Mouse (Mus musculus): Measurements from ENCODE around the gene Cela2a. TPM values are rescaled to one million over a fixed set of nuclear protein-coding genes. Genes with fewer than 3 reads are reported as not detected.
"Not testable (repeated sequence)": the region's sequence is repeated elsewhere in the genome, so short reads cannot be mapped to it uniquely, and the experiment has no call there.

Gene Cela2a
- polyA plus RNA-seq, 1 experiment from 2014 or later: not detected

DNA sequence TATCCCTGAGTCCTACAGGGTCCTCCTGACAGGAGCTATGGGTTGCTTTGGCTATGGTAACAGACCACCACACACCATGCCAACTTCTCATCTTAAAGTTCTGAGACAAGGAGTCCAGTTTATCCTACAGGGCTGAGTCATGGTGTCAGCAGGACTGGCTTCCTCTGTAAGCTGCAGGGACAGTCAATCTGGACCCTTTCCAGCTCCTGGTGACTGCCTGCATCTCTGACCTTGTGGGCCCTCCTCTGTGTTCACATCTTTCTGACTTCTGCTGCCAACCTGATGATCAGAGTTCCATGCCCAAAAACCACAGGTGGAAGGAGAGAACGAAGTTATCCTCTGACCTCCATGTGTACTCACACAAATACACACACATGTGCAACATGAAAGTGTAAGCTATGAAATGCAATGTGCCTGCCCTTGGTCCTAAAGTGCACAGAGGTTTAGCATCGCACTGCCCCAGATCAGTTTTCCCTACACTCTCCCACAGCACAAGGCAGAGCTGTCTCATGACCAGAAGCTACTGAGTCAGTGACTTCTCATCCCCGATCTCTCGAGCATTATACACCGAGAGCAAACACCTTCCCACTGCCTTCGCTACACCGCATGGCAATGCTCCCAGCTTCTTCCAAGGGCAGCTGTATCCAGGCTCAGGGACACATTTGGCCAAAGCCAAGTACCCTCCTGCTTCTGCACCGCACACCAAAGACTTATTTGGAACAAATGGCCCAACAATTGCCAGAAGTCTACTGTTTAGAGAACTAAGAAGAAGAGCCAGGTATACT, 44.6 kb downstream of the Cela2a start:
- peaks cover 23% of the 10 kb centered on the region for H3K36me3 ChIP-seq (ENCODE audit: control insufficient read depth, insufficient read depth, low read length)

GRCm38 (mm10) chr4:141779828-141780227, 46.1 kb downstream of the Cela2a start:
- no peak for ATAC-seq (replicated peaks; ENCODE audit: insufficient number of reproducible peaks, low FRiP score, low TSS enrichment)
- WGBS (ENCODE audit: insufficient replicate concordance): 76% methylated on average over 8 of the region's 8 CpGs
- Histone ChIP-seq H3K9ac (ENCODE audit: low read depth, low read length) (no peak overlapping the region), H3K4me3 (ENCODE audit: low read depth, low read length) (no peak overlapping the region), H3K27ac (ENCODE audit: low read depth, low read length) (no peak overlapping the region), H3K36me3 (ENCODE audit: control insufficient read depth, insufficient read depth, low read length) (peaks cover 26% of the 10 kb centered on the region), H3K4me1 (ENCODE audit: control insufficient read depth, insufficient read depth, low read length) (no peaks in the 10 kb centered on the region), H3K4me2 (no peak overlapping the region), H3K9me3 (replicated peaks; ENCODE audit: control insufficient read depth, low read length) (no peaks in the 10 kb centered on the region), H3K27me3 (ENCODE audit: control insufficient read depth, insufficient read depth, low read length) (no peaks in the 10 kb centered on the region)

More for the DNA sequence above, 44.6 kb downstream of the Cela2a start:
- H3K27ac ChIP-seq (ENCODE audit: low read depth, low read length): no peak overlapping the region
- WGBS (ENCODE audit: insufficient replicate concordance): 95% methylated on average over 8 of the region's 8 CpGs
- no peak overlapping the region for H3K9ac ChIP-seq (ENCODE audit: low read depth, low read length)
- H3K9me3 ChIP-seq (replicated peaks; ENCODE audit: control insufficient read depth, low read length): no peaks in the 10 kb centered on the region
- H3K4me3 ChIP-seq (ENCODE audit: low read depth, low read length): no peak overlapping the region
- no peak for ATAC-seq (replicated peaks; ENCODE audit: insufficient number of reproducible peaks, low FRiP score, low TSS enrichment)
- H3K4me2 ChIP-seq: no peak overlapping the region
- H3K4me1 ChIP-seq (ENCODE audit: control insufficient read depth, insufficient read depth, low read length): no peaks in the 10 kb centered on the region
- H3K27me3 ChIP-seq (ENCODE audit: control insufficient read depth, insufficient read depth, low read length): no peaks in the 10 kb centered on the region

DNA sequence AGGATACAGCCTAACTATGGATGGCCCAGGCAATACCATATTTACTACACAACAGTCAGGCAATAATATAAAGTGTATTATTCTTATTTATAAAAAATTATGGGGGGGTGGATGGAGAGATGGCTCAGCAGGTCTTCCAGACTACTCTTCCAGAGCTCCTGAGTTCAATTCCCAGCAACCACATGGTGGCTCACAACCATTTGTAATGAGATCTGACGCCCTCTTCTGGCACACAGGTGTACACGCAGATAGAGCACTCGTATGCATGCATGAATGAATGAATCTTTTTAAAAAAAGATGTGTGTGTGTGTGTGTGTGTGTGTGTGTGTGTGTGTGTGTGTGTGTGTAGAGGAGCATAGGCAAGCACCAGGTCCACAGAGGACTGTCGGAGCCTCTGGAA, 52.9 kb downstream of the Cela2a start:
- H3K4me2 ChIP-seq; H3K4me3 ChIP-seq (ENCODE audit: low read depth, low read length); H3K9ac ChIP-seq (ENCODE audit: low read depth, low read length); H3K27me3 ChIP-seq (ENCODE audit: control insufficient read depth, insufficient read depth, low read length); H3K27ac ChIP-seq (ENCODE audit: low read depth, low read length); ATAC-seq (replicated peaks; ENCODE audit: insufficient number of reproducible peaks, low FRiP score, low TSS enrichment); H3K4me1 ChIP-seq (ENCODE audit: control insufficient read depth, insufficient read depth, low read length); H3K9me3 ChIP-seq (replicated peaks; ENCODE audit: control insufficient read depth, low read length): not testable (repeated sequence)
- 82% methylated on average over 4 of the region's 4 CpGs for WGBS (ENCODE audit: insufficient replicate concordance)
- peaks cover 37% of the 10 kb centered on the region for H3K36me3 ChIP-seq (ENCODE audit: control insufficient read depth, insufficient read depth, low read length)

DNA sequence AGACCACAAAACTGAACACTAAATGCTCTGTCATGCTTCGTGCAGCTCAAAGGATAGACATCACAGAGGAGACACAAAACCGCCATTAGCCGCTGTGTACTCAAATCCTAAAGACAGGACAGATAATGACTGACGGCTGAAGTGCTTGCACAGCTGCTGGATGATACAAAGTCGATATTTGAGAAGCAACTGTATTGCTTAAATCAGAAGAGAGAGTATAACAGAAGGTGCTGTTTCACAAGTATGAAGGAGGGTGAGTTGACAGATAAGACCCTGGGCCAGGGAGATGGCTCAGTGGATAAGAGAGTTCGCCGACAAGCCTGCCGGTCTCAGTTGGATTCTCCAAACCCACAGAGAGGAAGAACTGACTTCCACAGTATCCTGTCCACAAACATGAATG, 54.1 kb downstream of the Cela2a start:
- peaks cover 36% of the 10 kb centered on the region for H3K36me3 ChIP-seq (ENCODE audit: control insufficient read depth, insufficient read depth, low read length)
- H3K4me2 ChIP-seq: no peak overlapping the region
- peaks cover 11% of the 10 kb centered on the region for H3K4me1 ChIP-seq (ENCODE audit: control insufficient read depth, insufficient read depth, low read length)
- no peak overlapping the region for H3K9ac ChIP-seq (ENCODE audit: low read depth, low read length)
- H3K4me3 ChIP-seq (ENCODE audit: low read depth, low read length): no peak overlapping the region
- H3K9me3 ChIP-seq (replicated peaks; ENCODE audit: control insufficient read depth, low read length): no peaks in the 10 kb centered on the region
- ATAC-seq (replicated peaks; ENCODE audit: insufficient number of reproducible peaks, low FRiP score, low TSS enrichment): no peak
- H3K27ac ChIP-seq (ENCODE audit: low read depth, low read length): no peak overlapping the region
- WGBS (ENCODE audit: insufficient replicate concordance): 84% methylated on average over 8 of the region's 8 CpGs
- no peaks in the 10 kb centered on the region for H3K27me3 ChIP-seq (ENCODE audit: control insufficient read depth, insufficient read depth, low read length)

DNA sequence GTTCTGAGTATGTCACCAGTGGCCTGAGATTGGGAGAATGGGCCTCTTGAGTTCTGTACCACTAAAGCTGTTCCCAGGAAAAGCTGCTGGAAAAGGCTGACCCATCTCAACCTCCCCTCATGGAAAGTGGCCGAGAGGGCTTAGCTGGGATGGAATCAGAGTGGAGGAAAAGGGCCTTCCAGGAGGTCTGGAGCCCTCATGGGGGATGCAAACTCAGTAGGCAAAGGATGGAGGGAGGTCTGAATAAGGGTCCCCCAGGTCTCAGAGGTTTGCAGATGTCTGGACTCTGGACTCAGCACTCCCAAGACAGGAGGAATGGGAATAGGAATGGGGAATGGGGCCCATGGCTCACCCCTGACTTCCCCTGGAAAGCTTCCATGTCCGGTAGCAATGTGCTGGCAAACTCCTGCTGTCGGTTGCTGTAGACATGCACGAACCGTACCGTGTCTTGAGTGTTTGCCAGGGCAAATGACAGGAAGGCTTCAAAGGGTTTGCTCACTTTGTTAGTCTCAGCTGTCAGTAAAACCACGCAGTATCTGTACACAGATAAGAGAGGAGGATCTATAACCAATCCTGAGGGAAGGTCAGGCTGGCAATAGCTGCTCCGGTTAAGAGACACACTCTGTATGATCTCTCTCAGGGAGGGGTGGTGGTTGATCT, 56.3 kb downstream of the Cela2a start:
- H3K9me3 ChIP-seq (replicated peaks; ENCODE audit: control insufficient read depth, low read length): no peaks in the 10 kb centered on the region
- H3K9ac ChIP-seq (ENCODE audit: low read depth, low read length): no peak overlapping the region
- no peak overlapping the region; the same call in 1 of the 2 replicates for H3K27ac ChIP-seq (ENCODE audit: low read depth, low read length)
- H3K36me3 ChIP-seq (ENCODE audit: control insufficient read depth, insufficient read depth, low read length): peaks cover 28% of the 10 kb centered on the region
- no peak overlapping the region for H3K4me3 ChIP-seq (ENCODE audit: low read depth, low read length)
- no peaks in the 10 kb centered on the region for H3K27me3 ChIP-seq (ENCODE audit: control insufficient read depth, insufficient read depth, low read length)
- WGBS (ENCODE audit: insufficient replicate concordance): 66% methylated on average over 8 of the region's 8 CpGs
- peaks cover 19% of the 10 kb centered on the region for H3K4me1 ChIP-seq (ENCODE audit: control insufficient read depth, insufficient read depth, low read length)
- no peak for ATAC-seq (replicated peaks; ENCODE audit: insufficient number of reproducible peaks, low FRiP score, low TSS enrichment)
- H3K4me2 ChIP-seq: no peak overlapping the region

GRCm38 (mm10) chr4:141767353-141768036, 58.5 kb downstream of the Cela2a start:
- Histone ChIP-seq H3K27me3 (ENCODE audit: control insufficient read depth, insufficient read depth, low read length) (no peaks in the 10 kb centered on the region), H3K4me1 (ENCODE audit: control insufficient read depth, insufficient read depth, low read length) (peaks cover 19% of the 10 kb centered on the region), H3K36me3 (ENCODE audit: control insufficient read depth, insufficient read depth, low read length) (peaks cover 25% of the 10 kb centered on the region), H3K27ac (ENCODE audit: low read depth, low read length) (peak overlapping the region; percentile 92), H3K4me3 (ENCODE audit: low read depth, low read length) (no peak overlapping the region), H3K4me2 (peak overlapping the region; percentile 40), H3K9me3 (replicated peaks; ENCODE audit: control insufficient read depth, low read length) (no peaks in the 10 kb centered on the region), H3K9ac (ENCODE audit: low read depth, low read length) (peak overlapping the region; percentile 43; the same call in 1 of the 2 replicates)
- 43% methylated on average over 18 of the region's 19 CpGs for WGBS (ENCODE audit: insufficient replicate concordance)
- peak; percentile 84 for ATAC-seq (replicated peaks; ENCODE audit: insufficient number of reproducible peaks, low FRiP score, low TSS enrichment)

DNA sequence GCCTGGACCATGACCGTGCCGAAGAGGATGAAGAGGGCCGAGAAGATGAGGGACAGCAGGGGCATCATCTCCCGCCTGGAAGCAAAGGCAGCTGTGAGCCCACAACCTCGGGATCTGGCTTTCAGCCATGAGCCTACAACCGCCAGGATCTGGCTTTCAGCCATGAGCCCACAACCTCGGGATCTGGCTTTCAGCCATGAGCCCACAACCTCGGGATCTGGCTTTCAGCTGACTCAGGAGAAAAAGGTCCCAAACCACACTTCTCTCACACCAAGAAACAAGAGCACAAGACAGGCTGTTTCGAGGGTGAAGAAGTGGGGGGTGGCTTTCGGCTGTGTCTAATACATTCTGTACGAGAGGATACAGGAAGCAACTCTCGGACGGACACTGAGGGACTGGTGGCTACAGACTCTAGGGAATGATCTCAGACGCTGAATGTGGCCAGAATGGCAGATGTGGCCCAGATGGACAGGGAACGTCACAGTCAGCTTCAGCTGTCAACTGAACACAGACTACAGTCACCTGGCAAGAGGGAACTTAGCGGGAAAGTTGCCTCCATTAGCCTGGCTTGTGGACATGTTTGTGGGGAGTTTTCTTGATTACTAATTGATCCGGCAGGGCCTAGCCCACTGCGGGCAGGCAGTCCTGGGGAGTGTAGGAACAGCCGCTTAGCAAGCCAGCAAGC, 59.1 kb downstream of the Cela2a start:
- Histone ChIP-seq H3K27me3 (ENCODE audit: control insufficient read depth, insufficient read depth, low read length) (no peaks in the 10 kb centered on the region), H3K9ac (ENCODE audit: low read depth, low read length) (no peak overlapping the region), H3K4me1 (ENCODE audit: control insufficient read depth, insufficient read depth, low read length) (peaks cover 19% of the 10 kb centered on the region), H3K4me3 (ENCODE audit: low read depth, low read length) (no peak overlapping the region), H3K27ac (ENCODE audit: low read depth, low read length) (peak overlapping the region; percentile 92), H3K36me3 (ENCODE audit: control insufficient read depth, insufficient read depth, low read length) (peaks cover 23% of the 10 kb centered on the region), H3K4me2 (peak overlapping the region; percentile 40), H3K9me3 (replicated peaks; ENCODE audit: control insufficient read depth, low read length) (no peaks in the 10 kb centered on the region)
- 0 out of 2 replicates have a peak, but pooled peaks have one; percentile 19 for ATAC-seq (replicated peaks; ENCODE audit: insufficient number of reproducible peaks, low FRiP score, low TSS enrichment)
- WGBS (ENCODE audit: insufficient replicate concordance): 55% methylated on average over 19 of the region's 19 CpGs

DNA sequence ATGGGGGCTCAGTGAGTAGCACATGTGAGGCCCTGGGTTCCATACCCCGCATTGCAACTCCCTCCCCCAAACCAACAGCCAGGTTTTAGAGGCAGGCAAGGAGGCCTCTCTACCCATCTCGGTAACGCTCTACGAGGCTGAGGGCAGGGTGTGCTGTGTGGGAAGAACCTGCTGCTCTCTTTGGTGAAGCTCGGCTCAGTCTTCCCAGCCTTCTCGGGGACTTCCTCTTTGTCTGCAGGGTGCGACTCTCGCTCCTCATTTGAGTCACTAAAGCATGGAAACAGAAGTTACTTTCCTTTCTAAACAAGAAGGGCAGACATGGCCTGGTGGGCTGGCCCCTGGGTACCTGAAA, 59.7 kb downstream of the Cela2a start:
- no peak for ATAC-seq (replicated peaks; ENCODE audit: insufficient number of reproducible peaks, low FRiP score, low TSS enrichment)
- peak overlapping the region; percentile 92 for H3K27ac ChIP-seq (ENCODE audit: low read depth, low read length)
- peaks cover 26% of the 10 kb centered on the region for H3K36me3 ChIP-seq (ENCODE audit: control insufficient read depth, insufficient read depth, low read length)
- H3K9ac ChIP-seq (ENCODE audit: low read depth, low read length): no peak overlapping the region
- H3K4me3 ChIP-seq (ENCODE audit: low read depth, low read length): no peak overlapping the region
- no peaks in the 10 kb centered on the region for H3K27me3 ChIP-seq (ENCODE audit: control insufficient read depth, insufficient read depth, low read length)
- WGBS (ENCODE audit: insufficient replicate concordance): 85% methylated on average over 8 of the region's 8 CpGs
- H3K9me3 ChIP-seq (replicated peaks; ENCODE audit: control insufficient read depth, low read length): no peaks in the 10 kb centered on the region
- peak overlapping the region; percentile 40; the same call in 1 of the 2 replicates for H3K4me2 ChIP-seq
- H3K4me1 ChIP-seq (ENCODE audit: control insufficient read depth, insufficient read depth, low read length): peaks cover 19% of the 10 kb centered on the region

Measured in heart, embryonic 11.5 days (tissue).